26 mouse cellular contexts compared by ENCODE assay signal in the genomic region with DNA sequence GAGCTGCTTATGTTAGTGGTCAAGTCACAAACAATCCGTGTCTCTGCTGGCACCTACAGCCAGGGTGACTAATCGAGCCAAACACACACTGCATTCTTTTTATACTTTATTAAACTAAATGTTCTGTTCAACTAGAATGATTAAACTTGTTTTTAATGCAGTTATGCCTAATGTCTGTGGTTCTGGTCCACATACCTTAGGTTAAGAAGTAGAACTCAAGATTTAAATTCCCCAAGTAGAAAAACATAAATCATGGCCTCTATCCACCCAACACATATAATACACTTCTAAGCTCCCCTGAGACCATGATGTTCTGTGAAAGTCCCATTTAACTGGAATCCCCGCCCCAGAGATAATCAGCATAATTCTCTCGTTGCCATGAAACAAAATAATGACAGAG. TPM values are rescaled to one million over a fixed set of nuclear protein-coding genes. Genes with fewer than 3 reads are reported as not detected.
DNase-seq lines count a peak whose midpoint lies in the region; ATAC-seq and TF ChIP-seq lines count a peak whose summit lies in the region.
"Had no signal": no experiment of that assay in that cellular context is flagged by ENCODE, and none has a peak within 500 bp of the region (broad histone marks: within the 10 kb centered on the region; RNA-seq: fewer than 3 reads in every experiment).

No protein-coding gene starts in this region.

- no peak for DNase-seq in layer of hippocampus, adult 2 months (ENCODE audit: low spot score in 2 of 2)
- DNase-seq in layer of hippocampus, adult 9-10 months (ENCODE audit: low spot score) = no peak
- DNase-seq in MN1 (ENCODE audit: low spot score) = peak; percentile 65
- no peak for DNase-seq in stomach, postnatal 0 days (ENCODE audit: low spot score)
- no peak for DNase-seq in adrenal gland, postnatal 36 days
- DNase-seq: adrenal gland, postnatal 10 days; B cell, adult 2 months; cerebellum, adult 11-12 months; cerebellum, adult 8-10 months; cerebellum, postnatal 10 days; cerebellum, postnatal 36 days; forebrain, postnatal 0 days; gastrocnemius, postnatal 36 days; heart, adult 2 months; heart, postnatal 14 days; heart, postnatal 4 days had no signal

- H3K9ac ChIP-seq in stomach, postnatal 0 days (ENCODE audit: low read length) = no peak overlapping the region
- H3K9ac ChIP-seq: forebrain, postnatal 0 days; heart, embryonic 13.5 days; hindbrain, embryonic 14.5 days had no signal

- H3K27ac ChIP-seq in layer of hippocampus, adult 2 months = peak overlapping the region; percentile 82
- H3K27ac ChIP-seq in cortical plate, adult 2 months (ENCODE audit: insufficient read depth, low read length) = peak overlapping the region; percentile 54; the same call in 1 of the 2 replicates
- H3K27ac ChIP-seq in stomach, postnatal 0 days (replicated peaks) = no peak overlapping the region
- H3K27ac ChIP-seq: forebrain, embryonic 10.5 days; heart, adult 2 months; heart, embryonic 10.5 days; heart, embryonic 13.5 days; hindbrain, embryonic 14.5 days; hindbrain, postnatal 0 days had no signal

- TF ChIP-seq CTCF in layer of hippocampus, adult 2 months (conservative IDR thresholded peaks at IDR 0.05) = no peak
- no peak for TF ChIP-seq CTCF in cortical plate, adult 2 months (IDR thresholded peaks at IDR 0.05; ENCODE audit: extremely low read depth, insufficient read depth, low read length)
- no peak for TF ChIP-seq CTCF in stomach, postnatal 0 days (IDR thresholded peaks at IDR 0.05; ENCODE audit: low read depth)

- no peak for TF ChIP-seq POLR2A in cortical plate, adult 2 months (IDR thresholded peaks at IDR 0.05; ENCODE audit: extremely low read depth, insufficient read depth, low read length)

- 59% methylated on average over 4 of the region's 4 CpGs for WGBS in stomach, postnatal 0 days

- no peak for TF ChIP-seq EP300 in stomach, postnatal 0 days (optimal IDR thresholded peaks at IDR 0.05)

- no peak for ATAC-seq in stomach, postnatal 0 days (ENCODE audit: low FRiP score, low TSS enrichment)
- ATAC-seq: forebrain, embryonic 14.5 days; forebrain, postnatal 0 days; hindbrain, postnatal 0 days; intestine, postnatal 0 days had no signal

- H3K4me3 ChIP-seq in layer of hippocampus, adult 2 months = no peak overlapping the region
- no peak overlapping the region for H3K4me3 ChIP-seq in cortical plate, adult 2 months (ENCODE audit: insufficient read depth, low read length)
- H3K4me3 ChIP-seq in stomach, postnatal 0 days (ENCODE audit: low read depth, low read length) = no peak overlapping the region
- H3K4me3 ChIP-seq: forebrain, embryonic 10.5 days; heart, adult 2 months; heart, embryonic 10.5 days; heart, embryonic 13.5 days had no signal

- H3K36me3 ChIP-seq in stomach, postnatal 0 days (ENCODE audit: control insufficient read depth, insufficient read depth, low read length) = no peaks in the 10 kb centered on the region
- H3K36me3 ChIP-seq: heart, embryonic 10.5 days; heart, embryonic 13.5 days had no signal

- no peak overlapping the region for H3K4me2 ChIP-seq in stomach, postnatal 0 days (replicated peaks; ENCODE audit: low read depth)
- H3K4me2 ChIP-seq: heart, embryonic 13.5 days; hindbrain, embryonic 14.5 days had no signal

- H3K27me3 ChIP-seq in stomach, postnatal 0 days (ENCODE audit: control insufficient read depth, insufficient read depth, low read length) = no peaks in the 10 kb centered on the region

- peaks cover 3% of the 10 kb centered on the region for H3K4me1 ChIP-seq in cortical plate, adult 2 months (ENCODE audit: control insufficient read depth, insufficient read depth, low read length)
- H3K4me1 ChIP-seq in stomach, postnatal 0 days (replicated peaks; ENCODE audit: control insufficient read depth, insufficient read depth) = no peaks in the 10 kb centered on the region

- no peaks in the 10 kb centered on the region for H3K9me3 ChIP-seq in stomach, postnatal 0 days (ENCODE audit: control insufficient read depth, low read length)
- H3K9me3 ChIP-seq: forebrain, embryonic 10.5 days; heart, embryonic 10.5 days; heart, embryonic 13.5 days had no signal

RNA-seq across cellular contexts. Expression of a gene that starts 4.2 kb away (rescaled TPM):
- total RNA-seq in layer of hippocampus, adult 2 months (2021) = 100 to 1,000 TPM; 270 to 283 TPM
- 241 and 253 TPM in 2 replicates for polyA plus RNA-seq in cortical plate, adult 2 months (2012; rRNA removed)
- 5.1 and 5.6 TPM in 2 replicates for polyA plus RNA-seq in stomach, postnatal 0 days (2015; fragmentation: Nextera tagmentation; extraction: Ambion mirVana)
- 10 to 100 TPM; 19.9 to 20.2 TPM for total RNA-seq in adrenal gland, postnatal 36 days (2021)
- total RNA-seq: granulocyte monocyte progenitor cell, adult 5-6 weeks; MEL had no signal

RNA-seq across cellular contexts. Expression of a gene that starts 54.1 kb away (rescaled TPM):
- total RNA-seq in layer of hippocampus, adult 2 months (2021) = 10 to 100 TPM; 56.6 to 60.3 TPM
- 91.3 and 96.5 TPM in 2 replicates for polyA plus RNA-seq in cortical plate, adult 2 months (2012; rRNA removed)
- 30.3 and 32.2 TPM in 2 replicates for polyA plus RNA-seq in stomach, postnatal 0 days (2015; fragmentation: Nextera tagmentation; extraction: Ambion mirVana)
- 10 to 100 TPM; 14.3 to 16.5 TPM for total RNA-seq in adrenal gland, postnatal 36 days (2021)
- total RNA-seq: MEL had no signal

Comparison
In these comparisons a context has a peak if more than half of its experiments do, and no peak if none do; other contexts are left out.
1. RNA of a gene that starts 4.2 kb away (total RNA-seq): 270 to 283 TPM in layer of hippocampus, adult 2 months; 19.9 to 20.2 TPM in adrenal gland, postnatal 36 days; every median in the first group is over 10 times any median in the second.